Mouse (Mus musculus): ENCODE measurements around the gene Nbeal1.
"Not testable (repeated sequence)": the region's sequence is repeated elsewhere in the genome, so short reads cannot be mapped to it uniquely, and the experiment has no call there.

Nbeal1 gene

GRCm38 (mm10) chr1:60179932-60180783 is at the start of gene Nbeal1:
TSS of gene Nbeal1 (plus strand) at chr1:60180599.
- DNase-seq (ENCODE audit: low read depth), result peak; percentile 98

DNA sequence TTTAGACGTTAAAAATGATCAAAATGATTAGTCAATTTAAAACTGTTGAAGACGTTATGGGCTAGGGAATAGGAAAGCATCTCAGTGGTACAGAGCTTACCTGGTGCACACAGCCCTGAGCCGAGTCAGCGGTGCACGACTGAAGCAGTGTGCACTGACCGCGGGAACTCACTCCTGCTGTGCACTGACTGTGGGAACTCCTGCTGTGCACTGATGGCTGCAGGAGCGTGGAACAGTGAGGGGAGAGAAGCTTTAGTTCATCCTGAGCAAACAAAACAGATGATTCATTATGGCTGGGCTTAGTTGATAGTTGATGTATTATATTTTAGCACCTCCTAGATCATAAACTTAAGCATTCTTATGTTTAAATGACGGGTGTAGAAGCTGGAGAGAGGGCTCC is 43.1 kb upstream of the Nbeal1 start:
- DNase-seq (ENCODE audit: low read depth), result no peak

DNA sequence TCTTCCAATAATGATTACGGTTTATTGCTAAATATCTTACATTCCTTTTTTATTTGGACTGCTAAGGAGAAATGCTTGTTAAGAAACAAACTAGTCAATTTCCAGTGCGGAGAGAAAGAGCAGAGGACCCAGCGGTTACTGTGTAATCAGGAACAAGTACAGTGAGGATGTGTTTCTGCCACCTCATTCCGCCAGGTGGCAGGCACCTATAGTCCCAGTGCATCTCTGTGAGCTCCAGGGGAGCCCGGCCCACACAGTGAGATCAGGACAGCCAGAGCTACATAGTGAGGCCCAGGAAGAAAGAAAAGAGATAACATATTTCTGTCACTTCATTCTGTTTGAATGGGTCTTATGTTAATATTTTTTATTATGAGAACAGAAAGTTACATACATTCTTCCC is 27.7 kb upstream of the Nbeal1 start:
- no peak for DNase-seq (ENCODE audit: low read depth)

GRCm38 (mm10) chr1:60156651-60157050 is 23.7 kb upstream of the Nbeal1 start:
- no peak for DNase-seq (ENCODE audit: low read depth)

- DNase-seq (ENCODE audit: low read depth), result peak; percentile 83
Observed at GRCm38 (mm10) chr1:60158411-60158810, 22.0 kb upstream of the Nbeal1 start.

DNA sequence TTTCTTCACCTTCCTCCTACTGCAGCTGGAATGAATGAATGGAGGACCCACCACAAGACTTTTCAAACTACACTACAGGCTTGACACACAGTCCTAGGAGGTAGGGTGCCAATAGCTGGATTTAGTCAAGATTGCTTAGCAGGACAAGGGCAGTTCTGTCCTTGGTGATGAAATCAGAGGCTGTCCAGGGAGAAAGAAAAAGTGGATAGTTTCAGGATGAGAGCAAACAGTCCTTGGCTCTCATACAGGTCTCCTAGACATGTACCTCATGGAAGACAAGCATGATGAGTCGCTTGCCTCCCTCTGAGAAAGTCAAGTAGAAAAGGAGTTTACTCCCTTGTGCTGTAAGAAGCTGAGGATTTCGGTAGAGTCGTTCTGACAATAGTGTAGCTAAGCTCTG is 16.7 kb upstream of the Nbeal1 start:
- no peak for DNase-seq (ENCODE audit: low read depth)

- no peak for DNase-seq (ENCODE audit: low read depth)
Observed at GRCm38 (mm10) chr1:60169626-60170025, 10.8 kb upstream of the Nbeal1 start.

DNA sequence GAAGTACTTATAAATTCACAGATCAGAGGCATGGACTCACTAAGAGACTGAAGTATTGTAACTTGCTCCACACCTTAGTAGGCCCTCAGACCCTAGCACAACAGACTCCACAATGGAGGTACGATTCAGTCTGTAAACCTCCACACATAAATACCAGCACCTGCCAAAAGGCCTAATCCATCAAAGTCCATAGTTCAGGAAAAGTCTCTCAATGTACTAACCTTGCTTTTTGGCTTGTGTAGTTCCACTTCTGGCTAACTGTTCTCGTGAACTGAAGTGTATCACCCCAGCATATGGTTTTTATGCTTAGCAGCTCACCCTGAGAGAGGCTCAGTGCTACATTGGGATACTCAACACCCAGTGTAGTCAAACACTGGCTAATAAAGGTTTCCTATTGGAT is 10.1 kb upstream of the Nbeal1 start:
- DNase-seq (ENCODE audit: low read depth), result no peak

- DNase-seq (ENCODE audit: low read depth), result no peak
Observed at GRCm38 (mm10) chr1:60173119-60173518, 7.3 kb upstream of the Nbeal1 start.

DNA sequence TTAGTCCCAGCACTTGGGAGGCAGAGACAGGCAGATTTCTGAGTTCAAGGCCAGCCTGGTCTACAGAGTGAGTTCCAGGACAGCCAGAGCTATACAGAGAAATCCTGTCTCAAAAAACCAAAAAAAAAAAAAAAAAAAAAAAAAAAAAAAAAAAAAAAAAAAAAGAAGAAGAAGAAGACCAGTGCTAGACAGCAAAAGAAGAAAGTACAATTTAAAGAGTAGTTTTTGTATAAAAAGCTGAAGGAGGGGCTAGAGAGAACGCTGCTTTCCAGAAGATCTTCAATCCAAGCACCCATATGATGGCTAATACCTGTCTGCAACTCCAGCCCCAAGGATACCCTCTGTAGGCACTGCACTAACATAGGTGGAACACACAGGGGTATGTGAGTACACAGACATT is 2.6 kb upstream of the Nbeal1 start:
- not testable (repeated sequence) for DNase-seq (ENCODE audit: low read depth)

GRCm38 (mm10) chr1:60179376-60179775 is 1.0 kb upstream of the Nbeal1 start:
- peak; percentile 28 for DNase-seq (ENCODE audit: low read depth)

- DNase-seq (ENCODE audit: low read depth), result peak; percentile 34
Observed at GRCm38 (mm10) chr1:60180784-60181221, 404 bp downstream of the Nbeal1 start.

DNA sequence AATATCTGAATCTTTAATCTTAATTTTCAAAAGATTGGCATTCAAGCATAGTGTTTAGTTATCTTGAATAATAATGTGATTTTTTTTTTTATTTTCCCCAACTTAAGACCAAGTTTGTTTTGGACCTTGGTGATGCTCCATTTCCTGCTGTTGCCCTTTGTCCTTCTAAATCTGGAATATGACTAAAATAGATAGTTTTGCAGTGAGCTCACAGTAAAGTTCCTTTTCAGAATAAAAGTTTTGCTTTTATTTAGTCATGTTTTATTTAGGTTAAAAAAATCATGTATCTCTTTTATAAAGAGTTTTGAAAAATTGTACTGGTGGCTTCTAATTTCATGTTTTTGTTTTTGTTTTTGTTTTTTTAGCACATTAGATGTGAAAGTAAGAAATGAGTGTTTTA is 8.1 kb downstream of the Nbeal1 start:
- DNase-seq (ENCODE audit: low read depth), result no peak

GRCm38 (mm10) chr1:60196813-60197212 is 16.4 kb downstream of the Nbeal1 start:
- DNase-seq (ENCODE audit: low read depth), result no peak

GRCm38 (mm10) chr1:60199006-60199405 is 18.6 kb downstream of the Nbeal1 start:
- DNase-seq (ENCODE audit: low read depth), result no peak

GRCm38 (mm10) chr1:60236261-60236660 is 55.9 kb downstream of the Nbeal1 start:
- DNase-seq (ENCODE audit: low read depth), result no peak

DNA sequence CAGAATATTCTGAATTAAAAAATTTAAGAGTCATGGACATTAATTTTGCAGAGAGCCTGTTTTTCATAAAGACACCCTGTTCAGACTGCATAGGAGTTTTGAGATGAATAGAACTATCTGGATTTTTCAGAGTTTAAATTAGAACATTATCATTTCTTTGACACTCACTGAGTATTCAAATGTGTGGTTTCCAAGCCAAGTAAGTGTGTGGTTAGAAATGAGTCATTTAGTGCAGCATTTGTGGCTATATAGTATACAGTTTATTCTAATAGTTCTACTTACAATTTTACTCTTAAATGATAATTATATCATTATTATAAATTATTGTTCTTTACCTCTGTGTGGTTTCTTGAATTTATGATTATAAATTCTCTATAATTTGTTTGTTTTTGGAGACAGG is 60.0 kb downstream of the Nbeal1 start:
- DNase-seq (ENCODE audit: low read depth), result peak; percentile 59

GRCm38 (mm10) chr1:60268113-60268512 is 87.7 kb downstream of the Nbeal1 start:
- no peak for DNase-seq (ENCODE audit: low read depth)

- no peak for DNase-seq (ENCODE audit: low read depth)
Observed at GRCm38 (mm10) chr1:60269314-60269713, 88.9 kb downstream of the Nbeal1 start.

GRCm38 (mm10) chr1:60272471-60272870 is 92.1 kb downstream of the Nbeal1 start:
- DNase-seq (ENCODE audit: low read depth), result peak; percentile 52

GRCm38 (mm10) chr1:60293921-60294320 is 113.5 kb downstream of the Nbeal1 start:
- DNase-seq (ENCODE audit: low read depth), result no peak

GRCm38 (mm10) chr1:60342808-60343629 is 162.6 kb downstream of the Nbeal1 start, which contains the start of gene Cyp20a1:
TSS of gene Cyp20a1 (plus strand) at chr1:60343323.
- DNase-seq (ENCODE audit: low read depth), result peak; percentile 94
